In genomic region chr7:143605321-143605720, GRCm38 (mm10) we compare ENCODE assay signal across 20 mouse cellular contexts. TPM values are rescaled to one million over a fixed set of nuclear protein-coding genes. Genes with fewer than 3 reads are reported as not detected.
DNase-seq lines count a peak whose midpoint lies in the region; ATAC-seq and TF ChIP-seq lines count a peak whose summit lies in the region.
"Had no signal": no experiment of that assay in that cellular context is flagged by ENCODE, and none has a peak within 500 bp of the region (broad histone marks: within the 10 kb centered on the region; RNA-seq: fewer than 3 reads in every experiment).

No protein-coding gene starts in this region.

- 73% methylated on average over 3 of the region's 3 CpGs for WGBS in liver, adult 2 months
- 48% methylated on average over 3 of the region's 3 CpGs for WGBS in liver, postnatal 0 days (ENCODE audit: insufficient replicate concordance)

- no peaks in the 10 kb centered on the region for H3K27me3 ChIP-seq in liver, adult 2 months (ENCODE audit: control insufficient read depth, insufficient read depth, low read length)
- no peaks in the 10 kb centered on the region for H3K27me3 ChIP-seq in liver, postnatal 0 days (ENCODE audit: insufficient read depth, low read length)
- H3K27me3 ChIP-seq: embryonic facial prominence, embryonic 12.5 days; intestine, embryonic 15.5 days had no signal

- no peak for ATAC-seq in liver, postnatal 0 days
- peak; percentile 86 for ATAC-seq in common myeloid progenitor, adult 5-6 weeks (replicated peaks; ENCODE audit: low read depth, poor library complexity, severe bottlenecking)
- 0 out of 2 replicates have a peak, but pooled peaks have one; percentile 49 for ATAC-seq in megakaryocyte, adult 5-6 weeks (ENCODE audit: poor library complexity, severe bottlenecking)
- ATAC-seq: forebrain, embryonic 16.5 days; intestine, embryonic 15.5 days had no signal

- peak overlapping the region; percentile 38; the same call in 1 of the 2 replicates for H3K27ac ChIP-seq in liver, adult 2 months (replicated peaks; ENCODE audit: insufficient read depth, low read depth, low read length)
- H3K27ac ChIP-seq in liver, postnatal 0 days (ENCODE audit: low read depth), result no peak overlapping the region
- H3K27ac ChIP-seq: embryonic facial prominence, embryonic 12.5 days; heart, embryonic 10.5 days; hindbrain, embryonic 10.5 days; hindbrain, embryonic 14.5 days; intestine, embryonic 15.5 days had no signal

- H3K9me3 ChIP-seq in liver, postnatal 0 days (ENCODE audit: low read length), result no peaks in the 10 kb centered on the region
- H3K9me3 ChIP-seq: embryonic facial prominence, embryonic 12.5 days; heart, embryonic 10.5 days; hindbrain, embryonic 10.5 days; intestine, embryonic 15.5 days had no signal

- TF ChIP-seq POLR2A in liver, adult 2 months (IDR thresholded peaks at IDR 0.05; ENCODE audit: extremely low read depth, insufficient read depth, low read length), result no peak

- TF ChIP-seq EP300 in liver, postnatal 0 days (IDR thresholded peaks at IDR 0.05; ENCODE audit: low read depth), result no peak

- H3K36me3 ChIP-seq in liver, adult 2 months (ENCODE audit: control insufficient read depth, insufficient read depth, low read length), result no peaks in the 10 kb centered on the region
- no peaks in the 10 kb centered on the region for H3K36me3 ChIP-seq in liver, postnatal 0 days (replicated peaks; ENCODE audit: insufficient read depth, low read length)
- H3K36me3 ChIP-seq: embryonic facial prominence, embryonic 12.5 days; heart, embryonic 10.5 days; hindbrain, embryonic 10.5 days; intestine, embryonic 15.5 days had no signal

- H3K4me3 ChIP-seq in liver, adult 2 months (ENCODE audit: insufficient read depth, low read depth, low read length), result no peak overlapping the region
- no peak overlapping the region for H3K4me3 ChIP-seq in liver, postnatal 0 days (ENCODE audit: low read depth, low read length)
- H3K4me3 ChIP-seq: embryonic facial prominence, embryonic 12.5 days; heart, embryonic 10.5 days; hindbrain, embryonic 10.5 days; intestine, embryonic 15.5 days had no signal

- H3K4me1 ChIP-seq in liver, adult 2 months (ENCODE audit: control insufficient read depth, insufficient read depth, low read length), result peaks cover 6% of the 10 kb centered on the region
- H3K4me1 ChIP-seq in liver, postnatal 0 days (ENCODE audit: insufficient read depth), result peaks cover 5% of the 10 kb centered on the region
- H3K4me1 ChIP-seq: embryonic facial prominence, embryonic 12.5 days; intestine, embryonic 15.5 days had no signal

- no peak for TF ChIP-seq CTCF in liver, adult 2 months (IDR thresholded peaks at IDR 0.05; ENCODE audit: low read depth, low read length)
- TF ChIP-seq CTCF in liver, postnatal 0 days (IDR thresholded peaks at IDR 0.05; ENCODE audit: low read depth), result no peak

- H3K9ac ChIP-seq in liver, adult 2 months (ENCODE audit: low read depth, low read length), result no peak overlapping the region
- H3K9ac ChIP-seq in liver, postnatal 0 days (replicated peaks), result no peak overlapping the region
- H3K9ac ChIP-seq: embryonic facial prominence, embryonic 12.5 days; hindbrain, embryonic 14.5 days; intestine, embryonic 15.5 days had no signal

- no peaks in the 10 kb centered on the region for H3K79me2 ChIP-seq in liver, adult 2 months (ENCODE audit: control insufficient read depth, insufficient read depth, low read length)

- DNase-seq in liver, adult 2 months (ENCODE audit: extremely low read depth, low read depth, low spot score), result peak; percentile 14
- DNase-seq in liver, postnatal 0 days, result no peak
- no peak for DNase-seq in embryo, embryonic 10.5 days (ENCODE audit: low spot score)
- DNase-seq in spleen, postnatal 10 days (ENCODE audit: low spot score in 2 of 2), result no peak
- DNase-seq: adrenal gland, postnatal 14 days; cerebellum, adult 18-20 months; cerebellum, adult 9-11 months; cerebellum, postnatal 36 days; embryo, embryonic 11 days; gastrocnemius, postnatal 14 days; heart, adult 11 months; heart, postnatal 10 days had no signal

- H3K4me2 ChIP-seq in liver, postnatal 0 days (ENCODE audit: low read depth, low read length), result no peak overlapping the region
- H3K4me2 ChIP-seq: embryonic facial prominence, embryonic 12.5 days; hindbrain, embryonic 14.5 days; intestine, embryonic 15.5 days had no signal

RNA-seq across cellular contexts. Expression of gene Cars, which starts 5.4 kb away (rescaled TPM):
- total RNA-seq in liver, adult 2 months (2014; rRNA removed), result 13.6 and 17.9 TPM in 2 replicates
- 15.2 and 20.0 TPM in 2 replicates for polyA plus RNA-seq in liver, adult 2 months (2012; rRNA removed)
- 18.1 and 22.7 TPM in 2 replicates for polyA plus RNA-seq in liver, postnatal 0 days (2015; fragmentation: Nextera tagmentation; extraction: Ambion mirVana)
- 51.1 and 63.9 TPM in 2 replicates for total RNA-seq in common myeloid progenitor, adult 5-6 weeks (2017)
- total RNA-seq in megakaryocyte, adult 5-6 weeks (2015), result 27.5 and 31.5 TPM in 2 replicates
- 39.8 and 45.1 TPM in 2 replicates for total RNA-seq in megakaryocyte, adult 5-6 weeks (2017)

RNA-seq across cellular contexts. Expression of gene Tnfrsf26, which starts 23.2 kb away (rescaled TPM):
- 0.37 and 0.87 TPM in 2 replicates for total RNA-seq in liver, adult 2 months (2014; rRNA removed)
- 0.12 and 0.26 TPM in 2 replicates for polyA plus RNA-seq in liver, adult 2 months (2012; rRNA removed)
- polyA plus RNA-seq in liver, postnatal 0 days (2015; fragmentation: Nextera tagmentation; extraction: Ambion mirVana), result 1.8 and 2.0 TPM in 2 replicates
- total RNA-seq in common myeloid progenitor, adult 5-6 weeks (2017), result 8.0 and 10.3 TPM in 2 replicates
- total RNA-seq in megakaryocyte, adult 5-6 weeks (2015), result 5.7 and 8.4 TPM in 2 replicates
- total RNA-seq in megakaryocyte, adult 5-6 weeks (2017), result 4.5 and 5.4 TPM in 2 replicates
- polyA plus RNA-seq: forebrain, embryonic 16.5 days had no signal

RNA-seq across cellular contexts. Expression of gene Tnfrsf22, which starts 44.1 kb away (rescaled TPM):
- 0.37 and 0.40 TPM in 2 replicates for total RNA-seq in liver, adult 2 months (2014; rRNA removed)
- polyA plus RNA-seq in liver, adult 2 months (2012; rRNA removed), result 0.68 and 0.93 TPM in 2 replicates
- 0.95 and 1.3 TPM in 2 replicates for polyA plus RNA-seq in liver, postnatal 0 days (2015; fragmentation: Nextera tagmentation; extraction: Ambion mirVana)
- 3.7 and 4.7 TPM in 2 replicates for total RNA-seq in common myeloid progenitor, adult 5-6 weeks (2017)
- total RNA-seq in megakaryocyte, adult 5-6 weeks (2015), result 2.1 and 3.5 TPM in 2 replicates
- total RNA-seq in megakaryocyte, adult 5-6 weeks (2017), result 1.7 and 3.5 TPM in 2 replicates

RNA-seq across cellular contexts. Expression of gene Nap1l4, which starts 56.4 kb away (rescaled TPM):
- total RNA-seq in liver, adult 2 months (2014; rRNA removed), result 40.7 and 42.0 TPM in 2 replicates
- 24.0 and 25.7 TPM in 2 replicates for polyA plus RNA-seq in liver, adult 2 months (2012; rRNA removed)
- 55.7 and 61.2 TPM in 2 replicates for polyA plus RNA-seq in liver, postnatal 0 days (2015; fragmentation: Nextera tagmentation; extraction: Ambion mirVana)
- total RNA-seq in common myeloid progenitor, adult 5-6 weeks (2017), result 151 and 177 TPM in 2 replicates
- total RNA-seq in megakaryocyte, adult 5-6 weeks (2015), result 52.4 and 55.3 TPM in 2 replicates
- total RNA-seq in megakaryocyte, adult 5-6 weeks (2017), result 105 and 107 TPM in 2 replicates
